Mouse (Mus musculus): ENCODE measurements at regions not wholly inside any gene's neighbourhood (a gene's known extent, or its start where the extent isn't known, plus 50 kb on each side); places are given as distances from the start of the nearest gene placed in this dataset.

GRCm38 (mm10) chr2:39295435-39295834 lies 69.2 kb upstream of the Ppp6c start:
- H3K27me3 ChIP-seq (ENCODE audit: control insufficient read depth, insufficient read depth, low read length): no peaks in the 10 kb centered on the region
- H3K36me3 ChIP-seq (ENCODE audit: control insufficient read depth, insufficient read depth, low read length): no peaks in the 10 kb centered on the region
- H3K27ac ChIP-seq (ENCODE audit: insufficient read depth, low read depth, low read length): no peak overlapping the region
- no peak for TF ChIP-seq POLR2A (IDR thresholded peaks at IDR 0.05; ENCODE audit: low read depth, low read length)
- TF ChIP-seq CTCF (IDR thresholded peaks at IDR 0.05; ENCODE audit: extremely low read depth, insufficient read length, insufficient replicate concordance, low read depth, low read length): no peak
- no peaks in the 10 kb centered on the region for H3K4me1 ChIP-seq (ENCODE audit: control insufficient read depth, insufficient read depth, insufficient read length, low read length)
- 67% methylated on average over 1 of the region's 1 CpGs for WGBS
- no peak overlapping the region for H3K4me3 ChIP-seq (ENCODE audit: low read depth, low read length)

- Histone ChIP-seq H3K27me3 (ENCODE audit: control insufficient read depth, insufficient read depth, low read length) (no peaks in the 10 kb centered on the region), H3K27ac (ENCODE audit: insufficient read depth, low read depth, low read length) (no peak overlapping the region), H3K4me3 (ENCODE audit: low read depth, low read length) (no peak overlapping the region), H3K4me1 (ENCODE audit: control insufficient read depth, insufficient read depth, insufficient read length, low read length) (no peaks in the 10 kb centered on the region), H3K36me3 (ENCODE audit: control insufficient read depth, insufficient read depth, low read length) (no peaks in the 10 kb centered on the region)
- WGBS: 48% methylated on average over 1 of the region's 1 CpGs
- no peak for TF ChIP-seq POLR2A (IDR thresholded peaks at IDR 0.05; ENCODE audit: low read depth, low read length)
- TF ChIP-seq CTCF (IDR thresholded peaks at IDR 0.05; ENCODE audit: extremely low read depth, insufficient read length, insufficient replicate concordance, low read depth, low read length): no peak
Measured at GRCm38 (mm10) chr2:39278218-39278617, 52.0 kb upstream of the Ppp6c start.
